Mouse (Mus musculus) myocyte (in vitro differentiated cells): ENCODE data around the gene Fam241b.

Source experiments
- CEBPB ChIP-seq: IDR thresholded peaks from 2 replicates; pipeline ENCODE4 v1.6.1; 2011; ENCODE audit warnings: mild to moderate bottlenecking, moderate library complexity; ENCODE audit not compliant: poor library complexity, insufficient read depth, severe bottlenecking
- E2F4 ChIP-seq: IDR thresholded peaks from one replicate; pipeline ENCODE4 v1.6.1; 2011; ENCODE audit warnings: mild to moderate bottlenecking, control low read depth, moderate library complexity; ENCODE audit not compliant: insufficient read depth
- MAX ChIP-seq: IDR thresholded peaks from one replicate; pipeline ENCODE4 v1.6.1; 2011; ENCODE audit warnings: low read depth, mild to moderate bottlenecking, control low read depth
- MYOD1 ChIP-seq, 3 experiments: IDR thresholded peaks; one replicate each; pipeline ENCODE4 v1.6.1; 2011; ENCODE audit warnings: control low read depth in 2 of 3, low read depth in 2 of 3, mild to moderate bottlenecking in 2 of 3, moderate library complexity in 1 of 3; ENCODE audit not compliant: insufficient read length in 2 of 3, control insufficient read depth in 1 of 3
- MYOG ChIP-seq, 3 experiments: IDR thresholded peaks; one replicate each; pipeline ENCODE4 v1.6.1; 2011; ENCODE audit warnings: control low read depth in 2 of 3, low read depth in 2 of 3, mild to moderate bottlenecking in 2 of 3; ENCODE audit not compliant: insufficient read length in 2 of 3, control insufficient read depth in 1 of 3, insufficient read depth in 1 of 3
- POLR2A ChIP-seq: IDR thresholded peaks from one replicate; pipeline ENCODE4 v1.6.1; 2011; ENCODE audit warnings: low read depth, mild to moderate bottlenecking, control low read depth, moderate library complexity; ENCODE audit not compliant: insufficient read length
- POLR2AphosphoS2 ChIP-seq: IDR thresholded peaks from one replicate; pipeline ENCODE4 v1.6.1; 2011; ENCODE audit warnings: low read depth, control low read depth; ENCODE audit not compliant: insufficient read length
- SRF ChIP-seq: IDR thresholded peaks from one replicate; pipeline ENCODE4 v1.6.1; 2011; ENCODE audit warnings: low read depth; ENCODE audit not compliant: control insufficient read depth, insufficient read length
- TCF12 ChIP-seq: IDR thresholded peaks from one replicate; pipeline ENCODE4 v1.6.1; 2011; ENCODE audit warnings: mild to moderate bottlenecking, control low read depth; ENCODE audit not compliant: poor library complexity, insufficient read depth, severe bottlenecking
- USF1 ChIP-seq: IDR thresholded peaks from one replicate; pipeline ENCODE4 v1.6.1; 2011; ENCODE audit warnings: low read depth, mild to moderate bottlenecking, control low read depth, moderate library complexity

DNA sequence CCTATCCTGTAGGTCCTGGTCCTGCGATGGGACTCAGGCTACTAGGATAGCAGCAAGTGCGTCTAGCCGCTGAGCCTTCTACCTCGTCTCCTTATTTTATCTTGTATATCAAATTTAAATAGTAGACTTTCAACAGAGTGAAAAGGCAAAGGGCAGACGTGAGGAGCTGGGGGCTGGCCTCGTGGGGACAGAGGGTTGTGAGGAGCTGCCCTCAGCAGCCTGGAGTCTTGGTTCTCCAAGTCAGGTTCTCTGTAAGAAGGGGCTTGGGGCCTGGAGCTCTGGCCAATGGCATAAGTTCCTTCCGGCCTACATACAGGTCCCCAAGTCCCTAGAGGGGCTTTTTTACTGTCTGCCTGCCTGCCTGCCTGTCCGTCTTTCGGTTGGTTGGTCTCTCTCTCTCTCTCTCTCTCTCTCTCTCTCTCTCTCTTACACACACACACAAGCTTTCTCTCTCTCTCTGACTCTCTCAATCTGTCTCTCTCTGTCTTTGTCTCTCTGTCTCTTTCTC is 30.3 kb upstream of the Fam241b start:
- TF ChIP-seq POLR2A: no peak
- no peak for TF ChIP-seq MAX
- no peak for TF ChIP-seq MYOG (IDR thresholded peaks at IDR 0.05; ENCODE audit: control insufficient read depth in 1 of 3, insufficient read depth in 1 of 3, insufficient read length in 2 of 3, low read depth in 2 of 3)
- TF ChIP-seq CEBPB: no peak
- no peak for TF ChIP-seq MYOD1 (IDR thresholded peaks at IDR 0.05; ENCODE audit: control insufficient read depth in 1 of 3, insufficient read length in 2 of 3, low read depth in 2 of 3)
- no peak for TF ChIP-seq SRF
- no peak for TF ChIP-seq E2F4
- no peak for TF ChIP-seq USF1
- no peak for TF ChIP-seq POLR2AphosphoS2
- no peak for TF ChIP-seq TCF12
